Mouse (Mus musculus) ES-Bruce4 (cell line): Measurements from ENCODE around the gene Foxp2. TPM values are rescaled to one million over a fixed set of nuclear protein-coding genes. Genes with fewer than 3 reads are reported as not detected.

ENCODE experiments used
- H3K27ac ChIP-seq: 2 replicates; pipeline ENCODE4 v1.5.1; 2012; ENCODE audit warnings: low read length, inconsistent platforms; ENCODE audit not compliant: insufficient read depth
- H3K27me3 ChIP-seq: 2 replicates; pipeline ENCODE4 v1.6.1; 2012; ENCODE audit warnings: mild to moderate bottlenecking, low read length, inconsistent platforms; ENCODE audit not compliant: control insufficient read depth, poor library complexity, insufficient read depth, severe bottlenecking
- H3K36me3 ChIP-seq: 2 replicates; pipeline ENCODE4 v1.6.1; 2012; ENCODE audit warnings: inconsistent platforms, mild to moderate bottlenecking, low read length, moderate library complexity; ENCODE audit not compliant: control insufficient read depth, poor library complexity, insufficient read depth, severe bottlenecking
- H3K4me1 ChIP-seq: one replicate; pipeline ENCODE4 v1.8.1; 2011; ENCODE audit warnings: low read length; ENCODE audit not compliant: control insufficient read depth, insufficient read depth
- H3K4me3 ChIP-seq: 2 replicates; pipeline ENCODE4 v1.5.1; 2011; ENCODE audit warnings: low read depth, mild to moderate bottlenecking, low read length
- H3K9ac ChIP-seq: 2 replicates; pipeline ENCODE4 v1.6.1; 2012; ENCODE audit warnings: low read depth, mild to moderate bottlenecking, inconsistent platforms; ENCODE audit not compliant: poor library complexity, severe bottlenecking
- H3K9me3 ChIP-seq: replicated peaks from 2 replicates; pipeline ENCODE4 v1.6.1; 2012; ENCODE audit warnings: mild to moderate bottlenecking, low read length, inconsistent platforms; ENCODE audit not compliant: control insufficient read depth, poor library complexity, insufficient read depth, severe bottlenecking
- CTCF ChIP-seq: IDR thresholded peaks from one replicate; pipeline ENCODE4 v1.8.1; 2011; ENCODE audit warnings: low read depth, low read length
- EP300 ChIP-seq: IDR thresholded peaks from 2 replicates; pipeline ENCODE4 v1.6.1; 2011; ENCODE audit warnings: low read depth, low read length; ENCODE audit not compliant: insufficient read depth
- POLR2A ChIP-seq: IDR thresholded peaks from one replicate; pipeline ENCODE4 v1.8.1; 2011; ENCODE audit warnings: low read length; ENCODE audit not compliant: insufficient read depth
- polyA plus RNA-seq: library from polyadenylated mRNA; stranded (reverse); fragments of >200 nt; gene quantifications from 2 replicates; pipeline ENCODE4 v1.2.4, GENCODE M21; 2011; ENCODE audit warnings: low read depth; ENCODE audit not compliant: missing spikeins, insufficient read depth, insufficient read length

The Foxp2 gene
- polyA plus RNA-seq, 1 experiment = 1.3 TPM

GRCm38 (mm10) chr6:15299279-15299678, 398.1 kb downstream of the Foxp2 start:
- no peaks in the 10 kb centered on the region for H3K4me1 ChIP-seq
- no peaks in the 10 kb centered on the region for H3K27me3 ChIP-seq
- no peaks in the 10 kb centered on the region for H3K36me3 ChIP-seq
- no peak overlapping the region for H3K4me3 ChIP-seq
- H3K9ac ChIP-seq = no peak overlapping the region
- H3K9me3 ChIP-seq = no peaks in the 10 kb centered on the region
- no peak overlapping the region for H3K27ac ChIP-seq
- TF ChIP-seq CTCF = no peak
- TF ChIP-seq EP300 = no peak
- TF ChIP-seq POLR2A = no peak

- Histone ChIP-seq H3K4me3 (no peak overlapping the region), H3K9me3 (no peaks in the 10 kb centered on the region), H3K4me1 (no peaks in the 10 kb centered on the region), H3K27ac (no peak overlapping the region), H3K36me3 (no peaks in the 10 kb centered on the region), H3K27me3 (no peaks in the 10 kb centered on the region), H3K9ac (no peak overlapping the region)
- TF ChIP-seq EP300 (no peak), CTCF (no peak), POLR2A (no peak)
Observed at GRCm38 (mm10) chr6:15310671-15311070, 409.5 kb downstream of the Foxp2 start.

- no peak overlapping the region for H3K9ac ChIP-seq
- TF ChIP-seq CTCF (no peak), POLR2A (no peak), EP300 (no peak)
- H3K4me1 ChIP-seq = no peaks in the 10 kb centered on the region
- no peaks in the 10 kb centered on the region for H3K36me3 ChIP-seq
- H3K9me3 ChIP-seq = no peaks in the 10 kb centered on the region
- H3K27me3 ChIP-seq = no peaks in the 10 kb centered on the region
- H3K4me3 ChIP-seq = no peak overlapping the region
- no peak overlapping the region for H3K27ac ChIP-seq
Observed at GRCm38 (mm10) chr6:15316948-15317347, 415.8 kb downstream of the Foxp2 start.

- no peaks in the 10 kb centered on the region for H3K27me3 ChIP-seq
- H3K36me3 ChIP-seq = no peaks in the 10 kb centered on the region
- no peak overlapping the region for H3K27ac ChIP-seq
- TF ChIP-seq CTCF (no peak), EP300 (no peak), POLR2A (no peak)
- H3K9me3 ChIP-seq = no peaks in the 10 kb centered on the region
- no peaks in the 10 kb centered on the region for H3K4me1 ChIP-seq
- H3K9ac ChIP-seq = no peak overlapping the region
- H3K4me3 ChIP-seq = no peak overlapping the region
Observed at GRCm38 (mm10) chr6:15318343-15318742, 417.2 kb downstream of the Foxp2 start.

GRCm38 (mm10) chr6:15321551-15321974, 420.4 kb downstream of the Foxp2 start:
- no peaks in the 10 kb centered on the region for H3K9me3 ChIP-seq
- no peak overlapping the region for H3K4me3 ChIP-seq
- H3K4me1 ChIP-seq = no peaks in the 10 kb centered on the region
- H3K36me3 ChIP-seq = no peaks in the 10 kb centered on the region
- no peak overlapping the region for H3K27ac ChIP-seq
- H3K9ac ChIP-seq = no peak overlapping the region
- H3K27me3 ChIP-seq = no peaks in the 10 kb centered on the region
- TF ChIP-seq CTCF (no peak), POLR2A (no peak)

GRCm38 (mm10) chr6:15323099-15323498, 421.9 kb downstream of the Foxp2 start:
- Histone ChIP-seq H3K27me3 (no peaks in the 10 kb centered on the region), H3K4me1 (no peaks in the 10 kb centered on the region), H3K9me3 (no peaks in the 10 kb centered on the region), H3K9ac (no peak overlapping the region), H3K27ac (no peak overlapping the region), H3K36me3 (no peaks in the 10 kb centered on the region), H3K4me3 (no peak overlapping the region)
- TF ChIP-seq POLR2A (no peak), EP300 (no peak), CTCF (no peak)

GRCm38 (mm10) chr6:15347705-15348104, 446.6 kb downstream of the Foxp2 start:
- Histone ChIP-seq H3K27me3 (no peaks in the 10 kb centered on the region), H3K27ac (no peak overlapping the region), H3K4me3 (no peak overlapping the region), H3K9me3 (no peaks in the 10 kb centered on the region), H3K9ac (no peak overlapping the region), H3K4me1 (no peaks in the 10 kb centered on the region), H3K36me3 (no peaks in the 10 kb centered on the region)
- TF ChIP-seq CTCF (no peak), EP300 (no peak), POLR2A (no peak)
